Mouse (Mus musculus): ENCODE measurements around the gene Notum. TPM values are rescaled to one million over a fixed set of nuclear protein-coding genes. Genes with fewer than 3 reads are reported as not detected.

Notum gene
- polyA plus RNA-seq, 1 experiment from 2014 or later, result 1.4 TPM

GRCm38 (mm10) chr11:120609250-120609649 lies 51.7 kb downstream of the Notum start:
- H3K9me3 ChIP-seq, result no peaks in the 10 kb centered on the region
- H3K27me3 ChIP-seq (replicated peaks), result peaks cover 14% of the 10 kb centered on the region
- 49% methylated on average over 8 of the region's 8 CpGs for WGBS
- peaks cover 28% of the 10 kb centered on the region; the same call in 1 of the 2 replicates for H3K36me3 ChIP-seq (replicated peaks)
- no peak overlapping the region for H3K4me3 ChIP-seq
- ATAC-seq (replicated peaks), result no peak
- no peak overlapping the region for H3K9ac ChIP-seq
- no peak overlapping the region for H3K4me2 ChIP-seq
- no peak overlapping the region for H3K27ac ChIP-seq
- H3K4me1 ChIP-seq, result peaks cover 10% of the 10 kb centered on the region

- Histone ChIP-seq H3K27ac (no peak within 1 kb of the TSS), H3K36me3 (replicated peaks) (peaks cover 28% of the 10 kb centered on the region; the same call in 1 of the 2 replicates), H3K27me3 (replicated peaks) (peaks cover 14% of the 10 kb centered on the region), H3K4me2 (peak within 1 kb of the TSS; percentile 36), H3K9ac (no peak within 1 kb of the TSS), H3K4me1 (peaks cover 10% of the 10 kb centered on the region), H3K9me3 (no peaks in the 10 kb centered on the region), H3K4me3 (no peak within 1 kb of the TSS)
- ATAC-seq (replicated peaks), result no peak
- WGBS, result 5% methylated on average over 45 of the region's 45 CpGs
Observed at GRCm38 (mm10) chr11:120608241-120609034, 52.5 kb downstream of the Notum start, which contains the start of gene Npb. Gene Npb (plus strand): TSS chr11:120608477.

- H3K27ac ChIP-seq, result no peak overlapping the region
- H3K9ac ChIP-seq, result no peak overlapping the region
- H3K4me3 ChIP-seq, result no peak overlapping the region
- peaks cover 38% of the 10 kb centered on the region; the same call in 1 of the 2 replicates for H3K36me3 ChIP-seq (replicated peaks)
- peaks cover 10% of the 10 kb centered on the region for H3K4me1 ChIP-seq
- H3K27me3 ChIP-seq (replicated peaks), result peaks cover 14% of the 10 kb centered on the region
- 72% methylated on average over 4 of the region's 4 CpGs for WGBS
- no peak overlapping the region for H3K4me2 ChIP-seq
- ATAC-seq (replicated peaks), result no peak
- no peaks in the 10 kb centered on the region for H3K9me3 ChIP-seq
Observed at GRCm38 (mm10) chr11:120606764-120607163, 54.2 kb downstream of the Notum start.

GRCm38 (mm10) chr11:120605667-120606066 lies 55.3 kb downstream of the Notum start:
- Histone ChIP-seq H3K4me3 (no peak overlapping the region), H3K27me3 (replicated peaks) (peaks cover 14% of the 10 kb centered on the region), H3K9me3 (no peaks in the 10 kb centered on the region), H3K27ac (no peak overlapping the region), H3K4me2 (no peak overlapping the region), H3K36me3 (replicated peaks) (peaks cover 37% of the 10 kb centered on the region; the same call in 1 of the 2 replicates), H3K9ac (no peak overlapping the region), H3K4me1 (peaks cover 10% of the 10 kb centered on the region)
- WGBS, result 88% methylated on average over 7 of the region's 7 CpGs
- no peak for ATAC-seq (replicated peaks)

Small RNAs within 50 kb of the gene (microRNA-seq; reads per million reads assigned to microRNA genes)
- not detected for gene Mir6936

Other genes with a start within 250 kb of the Notum start
- gene Nploc4, start 223.5 kb downstream of the Notum start, polyA plus RNA-seq (2015; fragmentation: Nextera tagmentation; extraction: Ambion mirVana), result 34.2 and 39.1 TPM in 2 replicates
- not detected in 2 replicates for gene Tspan10, start 218.5 kb downstream of the Notum start, polyA plus RNA-seq (2015; fragmentation: Nextera tagmentation; extraction: Ambion mirVana)
- gene Pde6g, start 207.7 kb downstream of the Notum start, polyA plus RNA-seq (2015; fragmentation: Nextera tagmentation; extraction: Ambion mirVana), result 0.39 and 0.52 TPM in 2 replicates
- gene Oxld1, start 203.1 kb downstream of the Notum start, polyA plus RNA-seq (2015; fragmentation: Nextera tagmentation; extraction: Ambion mirVana), result 9.8 and 11.4 TPM in 2 replicates
- 27.9 and 28.1 TPM in 2 replicates for gene Ccdc137, start 203.1 kb downstream of the Notum start, polyA plus RNA-seq (2015; fragmentation: Nextera tagmentation; extraction: Ambion mirVana)
- 63.0 and 64.1 TPM in 2 replicates for gene Arl16, start 193.6 kb downstream of the Notum start, polyA plus RNA-seq (2015; fragmentation: Nextera tagmentation; extraction: Ambion mirVana)
- 112 and 115 TPM in 2 replicates for gene Mrpl12, start 176.6 kb downstream of the Notum start, polyA plus RNA-seq (2015; fragmentation: Nextera tagmentation; extraction: Ambion mirVana)
- 28.6 and 29.2 TPM in 2 replicates for gene Slc25a10, start 169.3 kb downstream of the Notum start, polyA plus RNA-seq (2015; fragmentation: Nextera tagmentation; extraction: Ambion mirVana)
- gene Gcgr, start 130.5 kb downstream of the Notum start, polyA plus RNA-seq (2015; fragmentation: Nextera tagmentation; extraction: Ambion mirVana), result 0.17 and 0.19 TPM in 2 replicates
- gene Mcrip1, start 111.4 kb downstream of the Notum start, polyA plus RNA-seq (2015; fragmentation: Nextera tagmentation; extraction: Ambion mirVana), result 249 and 264 TPM in 2 replicates
- gene Ppp1r27, start 110.0 kb downstream of the Notum start, polyA plus RNA-seq (2015; fragmentation: Nextera tagmentation; extraction: Ambion mirVana), result not detected in 2 replicates
- gene P4hb, start 87.9 kb downstream of the Notum start, polyA plus RNA-seq (2015; fragmentation: Nextera tagmentation; extraction: Ambion mirVana), result 256 and 259 TPM in 2 replicates
- 458 and 487 TPM in 2 replicates for gene Arhgdia, start 79.6 kb downstream of the Notum start, polyA plus RNA-seq (2015; fragmentation: Nextera tagmentation; extraction: Ambion mirVana)
- gene Alyref, start 62.8 kb downstream of the Notum start, polyA plus RNA-seq (2015; fragmentation: Nextera tagmentation; extraction: Ambion mirVana), result 225 and 233 TPM in 2 replicates
- 200 and 205 TPM in 2 replicates for gene Anapc11, start 62.8 kb downstream of the Notum start, polyA plus RNA-seq (2015; fragmentation: Nextera tagmentation; extraction: Ambion mirVana)
- gene Npb, start 52.7 kb downstream of the Notum start, polyA plus RNA-seq (2015; fragmentation: Nextera tagmentation; extraction: Ambion mirVana), result 0.59 and 1.3 TPM in 2 replicates
- 222 and 233 TPM in 2 replicates for gene Pcyt2, start 43.2 kb downstream of the Notum start, polyA plus RNA-seq (2015; fragmentation: Nextera tagmentation; extraction: Ambion mirVana)
- 45.8 and 48.2 TPM in 2 replicates for gene Sirt7, start 35.9 kb downstream of the Notum start, polyA plus RNA-seq (2015; fragmentation: Nextera tagmentation; extraction: Ambion mirVana)
- 42.0 and 45.2 TPM in 2 replicates for gene Mafg, start 27.6 kb downstream of the Notum start, polyA plus RNA-seq (2015; fragmentation: Nextera tagmentation; extraction: Ambion mirVana)
- gene Pycr1, start 17.4 kb downstream of the Notum start, polyA plus RNA-seq (2015; fragmentation: Nextera tagmentation; extraction: Ambion mirVana), result 18.2 and 21.2 TPM in 2 replicates
- gene Myadml2, start 13.0 kb downstream of the Notum start, polyA plus RNA-seq (2015; fragmentation: Nextera tagmentation; extraction: Ambion mirVana), result 0.90 and 1.2 TPM in 2 replicates
- 149 and 158 TPM in 2 replicates for gene Aspscr1, start 11.8 kb upstream of the Notum start, polyA plus RNA-seq (2015; fragmentation: Nextera tagmentation; extraction: Ambion mirVana)
- gene Cenpx, start 52.6 kb upstream of the Notum start, polyA plus RNA-seq (2015; fragmentation: Nextera tagmentation; extraction: Ambion mirVana), result 95.6 and 99.7 TPM in 2 replicates
- gene Lrrc45, start 52.8 kb upstream of the Notum start, polyA plus RNA-seq (2015; fragmentation: Nextera tagmentation; extraction: Ambion mirVana), result 82.6 and 89.9 TPM in 2 replicates
- 560 and 572 TPM in 2 replicates for gene Rac3, start 60.3 kb upstream of the Notum start, polyA plus RNA-seq (2015; fragmentation: Nextera tagmentation; extraction: Ambion mirVana)
- 6.8 and 7.9 TPM in 2 replicates for gene Dcxr, start 66.1 kb upstream of the Notum start, polyA plus RNA-seq (2015; fragmentation: Nextera tagmentation; extraction: Ambion mirVana)
- 1.2 and 2.2 TPM in 2 replicates for gene Cbr2, start 70.9 kb upstream of the Notum start, polyA plus RNA-seq (2015; fragmentation: Nextera tagmentation; extraction: Ambion mirVana)
- gene Hmga1b, start 101.6 kb upstream of the Notum start, polyA plus RNA-seq (2015; fragmentation: Nextera tagmentation; extraction: Ambion mirVana), result 1.7 and 2.9 TPM in 2 replicates
- 137 and 138 TPM in 2 replicates for gene Rfng, start 123.0 kb upstream of the Notum start, polyA plus RNA-seq (2015; fragmentation: Nextera tagmentation; extraction: Ambion mirVana)
- 296 and 300 TPM in 2 replicates for gene Gps1, start 123.1 kb upstream of the Notum start, polyA plus RNA-seq (2015; fragmentation: Nextera tagmentation; extraction: Ambion mirVana)
- 48.2 and 48.5 TPM in 2 replicates for gene Dus1l, start 135.2 kb upstream of the Notum start, polyA plus RNA-seq (2015; fragmentation: Nextera tagmentation; extraction: Ambion mirVana)
- 102 and 107 TPM in 2 replicates for gene Fasn, start 163.4 kb upstream of the Notum start, polyA plus RNA-seq (2015; fragmentation: Nextera tagmentation; extraction: Ambion mirVana)